Mouse (Mus musculus) C2C12 (cell line): ENCODE data around the gene Pcdh9.

Source experiments
- CTCF ChIP-seq: IDR thresholded peaks from one replicate; pipeline ENCODE4 v1.5.1; 2011; ENCODE audit not compliant: control insufficient read depth, insufficient read depth, insufficient read length
- FOSL1 ChIP-seq: IDR thresholded peaks from one replicate; pipeline ENCODE4 v1.8.0; 2011; ENCODE audit warnings: mild to moderate bottlenecking, low read length; ENCODE audit not compliant: poor library complexity, insufficient read depth, severe bottlenecking
- MAX ChIP-seq: IDR thresholded peaks from one replicate; pipeline ENCODE4 v1.6.1; 2011; ENCODE audit warnings: mild to moderate bottlenecking, control low read depth

DNA sequence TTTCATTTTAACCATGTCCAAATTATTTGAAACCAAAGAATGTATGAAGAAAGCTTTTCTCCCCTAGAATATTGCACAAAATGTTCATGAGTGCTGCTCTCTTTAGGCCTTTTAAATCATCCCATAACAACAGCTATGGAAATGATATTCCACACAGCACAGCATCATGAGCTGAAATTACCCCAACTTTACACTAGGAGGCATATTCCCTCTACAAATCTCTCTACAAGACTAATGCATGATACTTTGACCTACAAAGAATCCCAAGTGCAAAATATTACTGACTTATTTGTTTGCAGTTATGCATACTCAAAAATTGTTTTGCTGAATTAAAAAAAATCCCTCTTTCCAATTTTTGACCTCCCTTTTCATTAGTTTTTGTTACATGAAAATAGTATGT is 573.1 kb downstream of the Pcdh9 start:
- TF ChIP-seq MAX (no peak), CTCF (no peak), FOSL1 (no peak)
